Mouse (Mus musculus) spleen, postnatal 36 days (tissue): ENCODE data around the gene Lhx2.

Experiments
- DNase-seq, 2 experiments: peaks; one replicate each; pipeline ENCODE4 v3.0.0; 2022; ENCODE audit warnings: low spot score in 2 of 2, mixed read lengths in 1 of 2

Lhx2 gene

GRCm38 (mm10) chr2:38346881-38347764, 8.0 kb downstream of the Lhx2 start:
- DNase-seq = no peak

GRCm38 (mm10) chr2:38347811-38348551, 8.9 kb downstream of the Lhx2 start:
- DNase-seq = no peak

GRCm38 (mm10) chr2:38348660-38349420, 9.8 kb downstream of the Lhx2 start:
- DNase-seq = no peak

- DNase-seq = no peak
Observed at GRCm38 (mm10) chr2:38349447-38350350, 10.6 kb downstream of the Lhx2 start.

- no peak for DNase-seq
Observed at GRCm38 (mm10) chr2:38350386-38350785, 11.3 kb downstream of the Lhx2 start.

- DNase-seq = peak; percentile 35 to 37
Observed at GRCm38 (mm10) chr2:38350796-38351195, 11.7 kb downstream of the Lhx2 start.

GRCm38 (mm10) chr2:38351641-38352320, 12.7 kb downstream of the Lhx2 start:
- no peak for DNase-seq

GRCm38 (mm10) chr2:38352321-38353007, 13.4 kb downstream of the Lhx2 start:
- DNase-seq = no peak

- DNase-seq = no peak
Observed at GRCm38 (mm10) chr2:38353008-38353379, 13.9 kb downstream of the Lhx2 start.

GRCm38 (mm10) chr2:38353664-38354063, 14.6 kb downstream of the Lhx2 start:
- no peak for DNase-seq

- DNase-seq = no peak
Observed at GRCm38 (mm10) chr2:38354179-38354716, 15.2 kb downstream of the Lhx2 start.

GRCm38 (mm10) chr2:38354717-38355510, 15.8 kb downstream of the Lhx2 start:
- no peak for DNase-seq

GRCm38 (mm10) chr2:38355731-38356427, 16.8 kb downstream of the Lhx2 start:
- DNase-seq = no peak

GRCm38 (mm10) chr2:38356428-38357260, 17.6 kb downstream of the Lhx2 start:
- DNase-seq = no peak

GRCm38 (mm10) chr2:38357294-38358246, 18.5 kb downstream of the Lhx2 start:
- DNase-seq = no peak

GRCm38 (mm10) chr2:38358611-38359010, 19.5 kb downstream of the Lhx2 start:
- no peak for DNase-seq
